Mouse (Mus musculus) lung, postnatal 0 days (tissue): ENCODE data around the gene Gm45716.

ENCODE experiments used
- CTCF ChIP-seq: IDR thresholded peaks from 2 replicates; pipeline ENCODE4 v1.5.1; 2016; ENCODE audit warnings: antibody characterized with exemption, mild to moderate bottlenecking
- EP300 ChIP-seq: IDR thresholded peaks from 2 replicates; pipeline ENCODE4 v1.6.1; 2016; ENCODE audit warnings: antibody characterized with exemption, mild to moderate bottlenecking, control low read depth

GRCm38 (mm10) chr11:90231631-90232030, 44.1 kb downstream of the Gm45716 start:
- TF ChIP-seq CTCF: no peak
- TF ChIP-seq EP300: no peak
